Mouse (Mus musculus) adrenal gland, postnatal 25 days (tissue): ENCODE results near the gene Tmub1. TPM values are rescaled to one million over a fixed set of nuclear protein-coding genes. Genes with fewer than 3 reads are reported as not detected.

Source experiments
- DNase-seq: peaks from one replicate; pipeline ENCODE4 v3.0.0; 2021; ENCODE audit warnings: mixed read lengths
- long read RNA-seq: library from polyadenylated mRNA; stranded (forward); transcript quantifications from one replicate; pipeline ENCODE4 v2.0.0, GENCODE M21; 2021
- total RNA-seq: library from RNA; stranded (reverse); gene quantifications from 2 replicates; pipeline ENCODE4 v1.2.3, GENCODE M21; 2021

Gene Tmub1
- total RNA-seq, result 12.5 and 16.8 TPM in 2 replicates
- long read RNA-seq, transcript Tmub1-201 (3 exons, 1,333 nt), result major isoform, 8 of 10 reads
- long read RNA-seq, partial matches to known transcripts, result 1 of 10 reads
- long read RNA-seq, other reads (novel, unspliced or antisense), result 1 of 10 reads

DNA sequence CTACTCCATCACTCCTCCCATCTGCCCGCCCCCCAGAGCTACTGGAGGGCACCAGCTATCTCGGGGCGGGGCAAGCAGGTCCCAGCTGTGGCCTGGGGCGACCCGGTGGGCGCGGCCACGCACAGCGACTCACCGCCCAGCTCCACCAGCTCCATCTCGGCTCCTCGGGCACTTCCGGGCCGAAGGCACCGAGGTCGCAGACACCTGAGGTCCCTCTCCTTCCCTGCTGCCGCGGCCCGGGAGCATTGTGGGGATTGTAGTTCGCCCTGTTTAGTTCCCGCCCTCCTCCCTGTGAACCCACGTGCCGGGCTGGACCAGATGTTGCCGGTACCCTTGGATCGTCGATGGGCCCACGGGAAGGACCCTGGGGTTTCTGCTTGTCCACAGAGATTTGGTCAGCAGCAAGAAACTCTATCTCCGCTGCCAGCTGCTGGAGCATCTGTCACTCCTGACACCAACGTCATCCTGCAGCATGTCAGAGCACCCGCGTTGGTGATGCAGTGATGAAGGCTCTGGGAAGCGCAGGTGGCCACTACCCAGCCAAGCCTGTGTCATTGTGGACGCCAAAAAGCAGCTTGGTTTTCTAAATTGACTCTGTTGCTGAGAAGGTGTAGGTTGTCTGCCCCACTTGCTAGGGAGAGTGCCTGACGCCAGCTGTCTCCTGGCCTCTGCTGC lies at the start of gene Tmub1:
TSS of gene Tmub1 (minus strand) at position 231 of the 675 bp plus-strand sequence.
- DNase-seq, result peak; percentile 78

DNA sequence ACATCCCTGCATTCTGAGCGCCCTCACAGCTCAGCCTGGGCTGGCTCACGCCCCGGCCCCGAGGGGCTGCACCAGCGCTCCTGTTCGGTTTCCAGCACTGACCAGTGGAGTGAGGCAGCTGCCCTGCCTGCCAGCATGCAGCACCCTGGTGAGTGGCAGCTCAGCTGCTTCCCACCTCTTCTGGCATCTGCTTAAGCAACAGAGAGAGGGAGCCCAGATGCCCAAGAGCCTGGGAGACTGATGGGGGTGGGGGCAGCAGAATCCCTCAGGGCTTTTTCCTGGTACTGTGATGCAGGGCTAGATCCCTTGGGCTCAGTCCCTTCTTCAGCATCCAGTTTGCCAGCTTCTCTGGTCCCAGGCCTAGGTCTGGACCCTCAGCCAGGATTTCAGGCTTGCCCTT lies 49.1 kb upstream of the Tmub1 start:
- DNase-seq, result no peak

DNA sequence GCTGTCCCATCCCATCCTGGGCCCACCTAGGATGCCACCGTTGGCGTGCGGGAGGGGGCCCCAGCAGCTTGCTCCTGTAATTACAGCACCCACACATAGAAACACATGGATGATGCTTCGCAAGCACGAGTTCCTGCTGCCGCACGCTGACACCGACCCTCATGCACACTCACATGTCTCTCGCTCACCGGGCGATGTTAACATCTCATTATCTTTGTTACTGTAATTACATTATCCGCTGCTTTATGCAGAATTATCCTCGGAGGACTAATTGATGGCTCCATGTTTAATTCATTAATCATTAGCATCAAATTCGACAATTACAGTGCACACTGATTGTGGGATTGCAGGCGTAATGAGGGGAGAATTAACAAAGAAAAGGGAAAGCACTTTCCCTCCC lies 47.4 kb upstream of the Tmub1 start:
- DNase-seq, result no peak

DNA sequence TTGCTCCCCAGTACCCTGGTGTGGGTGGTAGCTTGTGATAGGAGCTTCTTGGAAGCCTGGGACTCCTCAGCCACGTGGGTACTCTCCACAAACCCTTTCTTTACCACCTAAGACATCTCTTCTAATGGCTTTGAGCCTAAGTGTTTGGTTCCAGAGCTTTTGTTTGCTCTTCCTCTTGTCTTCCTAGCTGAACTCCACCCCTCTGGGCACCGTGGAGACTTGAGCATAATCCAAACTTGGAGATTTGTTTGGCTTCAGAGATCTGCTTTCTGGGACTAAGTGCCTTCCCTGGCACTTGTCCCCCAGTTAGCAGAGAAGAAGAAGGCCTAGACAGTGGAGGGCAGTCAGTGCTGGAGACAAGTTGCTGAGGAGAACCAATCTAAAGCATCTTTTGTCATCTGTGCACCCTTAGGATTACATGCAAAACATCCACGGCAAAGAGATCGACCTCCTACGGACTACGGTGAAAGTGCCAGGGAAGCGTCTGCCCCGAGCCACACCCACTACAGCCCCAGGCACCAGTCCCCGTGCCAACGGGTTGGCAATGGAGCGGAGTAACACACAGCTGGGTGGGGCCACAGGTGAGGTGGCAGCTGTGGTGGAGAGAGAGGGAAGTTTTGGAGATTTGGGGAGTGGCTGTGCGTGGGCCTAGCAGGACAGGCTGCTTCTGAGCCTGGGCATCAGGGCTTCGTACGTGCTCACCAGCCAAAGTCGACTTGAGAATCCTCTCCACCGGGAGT lies 45.1 kb upstream of the Tmub1 start:
- DNase-seq, result no peak

DNA sequence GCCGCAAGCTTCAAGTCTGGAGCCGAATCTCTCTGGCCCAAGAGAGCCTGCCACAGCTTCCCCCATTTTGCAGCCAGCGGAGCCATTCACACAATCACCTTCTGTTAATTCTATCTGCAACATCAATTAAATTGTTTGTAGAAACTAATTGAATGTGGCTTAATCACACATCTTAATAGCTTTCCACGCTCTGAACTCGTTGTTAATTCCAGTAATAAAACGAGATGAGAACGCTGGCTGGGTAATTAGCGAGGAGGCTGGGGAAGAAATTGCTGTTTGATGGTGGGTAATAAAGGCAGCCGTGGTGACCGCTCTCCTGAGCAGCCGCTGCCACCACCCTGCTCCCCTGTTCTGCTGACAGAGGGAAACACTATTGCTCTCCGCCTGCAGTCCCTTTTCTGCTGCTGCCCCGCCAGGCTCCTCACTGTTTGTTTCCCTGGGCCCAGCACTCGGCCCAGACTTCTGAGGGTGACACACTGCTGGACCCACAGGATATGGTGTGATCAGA lies 42.8 kb upstream of the Tmub1 start:
- no peak for DNase-seq

DNA sequence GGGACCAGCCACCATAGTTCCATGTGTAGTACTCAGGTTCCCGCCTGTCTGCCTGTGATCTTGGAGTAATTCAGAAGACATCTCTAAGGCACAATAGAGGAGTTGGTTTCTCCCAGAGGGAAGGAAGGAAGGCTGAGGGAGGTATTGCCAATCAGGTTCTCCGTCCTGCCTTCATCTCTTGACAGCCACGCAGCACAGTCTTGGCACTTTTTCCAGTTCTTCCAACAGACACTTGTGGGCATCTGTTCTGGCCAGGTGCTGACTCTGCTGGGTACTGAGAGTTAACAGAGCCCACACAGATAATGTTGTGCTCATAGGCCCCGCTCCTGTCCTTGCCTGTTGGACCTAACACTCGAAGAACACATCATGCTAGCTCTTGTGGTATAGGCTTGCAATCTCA lies 39.1 kb upstream of the Tmub1 start:
- no peak for DNase-seq

DNA sequence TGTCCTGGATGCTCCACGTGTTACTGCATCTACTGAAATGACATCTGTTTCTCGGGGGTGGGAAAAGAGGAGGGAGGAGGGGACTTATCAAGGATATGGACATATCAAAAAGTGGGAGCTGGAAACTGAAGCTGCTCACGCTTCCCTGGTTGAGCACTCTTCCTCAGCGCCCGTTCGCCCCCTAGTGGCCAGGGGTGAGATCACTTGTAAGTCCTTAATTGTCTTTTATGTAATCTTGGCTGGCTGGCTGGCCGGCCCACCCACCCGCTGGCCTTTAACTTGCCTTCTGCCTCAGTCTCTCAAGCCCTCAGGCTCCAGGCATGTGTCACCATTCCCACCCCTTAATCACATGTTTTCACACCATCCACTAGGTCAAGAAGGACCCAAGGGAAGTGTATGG lies 38.4 kb upstream of the Tmub1 start:
- peak; percentile 89 for DNase-seq

DNA sequence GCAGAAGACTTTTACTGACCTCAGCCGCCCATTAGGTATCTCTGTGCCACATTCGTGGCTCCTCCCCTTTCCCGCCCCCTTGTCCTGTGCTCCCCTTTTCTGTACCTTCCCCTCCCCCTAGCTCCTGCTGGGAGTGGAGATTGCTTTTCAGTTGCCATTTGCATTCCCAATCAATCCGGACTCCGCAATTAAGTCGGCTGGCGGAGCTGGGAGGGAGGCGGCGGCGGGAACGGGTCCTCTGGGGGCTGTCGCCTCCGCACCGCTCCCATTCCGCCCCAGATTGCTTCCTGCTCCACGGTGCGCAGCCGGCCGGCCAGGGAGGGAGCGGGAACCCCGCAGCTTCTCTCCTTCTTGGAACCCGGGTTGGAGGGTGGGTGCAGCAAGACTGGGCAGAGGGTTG lies 37.3 kb upstream of the Tmub1 start:
- DNase-seq, result no peak

DNA sequence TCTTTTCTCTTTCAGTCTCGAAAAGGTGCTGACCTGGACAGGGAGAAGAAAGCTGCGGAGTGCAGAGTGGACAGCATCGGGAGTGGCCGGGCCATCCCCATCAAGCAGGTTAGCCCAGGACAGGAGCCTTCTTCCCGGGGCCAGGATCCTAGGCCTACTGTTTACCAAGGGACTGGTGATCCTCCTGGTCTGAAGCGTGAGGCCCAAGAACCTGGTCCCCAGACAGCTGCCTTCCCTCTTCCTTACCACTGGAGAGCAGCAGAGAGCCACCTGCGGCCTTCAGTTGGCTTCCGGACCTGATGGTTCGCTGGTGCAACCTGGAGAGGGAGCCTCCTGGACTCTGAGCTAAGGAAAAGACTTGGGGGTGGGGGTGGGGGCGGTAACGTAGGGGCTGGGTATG lies 35.7 kb upstream of the Tmub1 start:
- DNase-seq, result peak; percentile 54

DNA sequence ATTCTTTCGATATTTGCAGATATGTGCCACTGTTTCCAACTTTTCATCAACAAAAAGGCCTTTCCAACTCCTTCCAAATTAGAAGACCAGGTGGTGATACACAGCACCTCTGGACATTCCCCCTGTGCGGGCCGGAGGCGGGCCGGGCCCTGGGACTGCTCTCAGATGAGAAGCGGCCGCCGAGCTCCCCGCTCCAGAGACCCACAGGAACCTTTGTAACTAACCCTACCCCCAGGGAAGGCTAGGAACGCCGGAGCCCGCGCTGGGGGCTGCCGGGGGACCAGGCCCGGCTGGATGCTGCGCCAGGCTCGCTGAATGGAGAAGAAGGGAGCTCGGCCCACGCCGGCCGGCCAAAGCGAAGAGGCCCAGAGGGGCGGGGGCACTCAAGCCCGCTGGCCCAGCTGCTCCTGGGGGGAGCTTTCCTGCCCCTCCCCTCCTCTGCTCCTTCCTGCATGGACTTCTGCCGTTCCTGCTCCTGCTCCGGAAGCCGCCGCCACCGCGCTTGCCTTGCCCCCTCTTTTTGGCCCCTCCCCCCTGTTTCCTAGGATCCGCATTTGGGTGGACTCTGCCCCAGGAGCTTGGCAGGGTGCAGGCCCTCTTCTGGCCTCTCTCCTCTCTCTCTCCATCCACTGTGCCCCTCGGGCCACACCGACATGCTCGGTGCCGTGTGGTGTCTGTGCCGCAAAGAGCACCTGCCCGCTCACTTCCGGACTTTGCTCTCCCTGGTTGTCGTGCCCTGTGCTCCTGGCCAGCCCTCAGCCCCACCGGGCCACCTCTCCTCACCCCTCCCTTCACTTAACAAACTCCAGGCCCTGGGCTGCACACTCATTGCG lies 34.8 kb upstream of the Tmub1 start:
- no peak for DNase-seq

DNA sequence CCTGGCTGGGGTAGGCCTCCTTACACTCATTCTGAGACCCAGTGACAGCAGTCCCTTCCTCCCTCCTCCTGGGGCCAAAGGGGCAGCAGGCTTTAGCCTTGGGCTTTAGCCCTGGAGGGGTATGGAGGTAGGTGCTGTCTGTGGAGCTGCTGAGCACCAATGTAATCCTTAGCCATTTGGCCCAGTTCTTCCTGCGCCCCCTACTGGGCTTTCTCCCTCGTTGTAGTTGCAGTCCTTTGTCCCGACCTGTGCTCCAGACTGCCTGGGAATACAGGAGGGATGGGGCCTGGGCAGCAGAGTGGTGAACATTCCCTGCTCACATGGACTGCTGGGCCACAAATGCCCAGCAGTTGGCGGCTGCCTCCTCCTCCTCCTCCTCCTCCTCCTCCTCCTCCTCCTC lies 34.0 kb upstream of the Tmub1 start:
- peak; percentile 68 for DNase-seq

DNA sequence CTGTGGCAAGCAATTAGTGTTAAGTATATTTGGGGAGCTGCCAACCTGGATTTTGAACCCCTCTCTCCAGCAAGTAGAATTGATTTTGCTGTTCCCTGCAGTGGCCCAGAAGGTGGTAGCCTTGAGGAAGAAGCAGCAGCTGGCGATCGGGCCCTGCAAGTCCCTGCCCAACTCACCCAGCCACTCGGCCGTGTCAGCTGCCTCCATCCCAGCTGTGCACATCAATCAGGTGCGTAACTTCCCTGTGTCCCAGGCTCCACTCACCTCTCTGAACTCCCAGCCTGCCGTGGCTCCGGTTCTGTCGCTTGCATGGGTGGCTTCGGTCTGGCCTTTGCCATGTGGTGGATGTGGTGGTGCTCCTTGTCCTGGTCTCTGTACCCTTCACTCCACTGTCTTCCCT lies 30.3 kb upstream of the Tmub1 start:
- DNase-seq, result no peak

DNA sequence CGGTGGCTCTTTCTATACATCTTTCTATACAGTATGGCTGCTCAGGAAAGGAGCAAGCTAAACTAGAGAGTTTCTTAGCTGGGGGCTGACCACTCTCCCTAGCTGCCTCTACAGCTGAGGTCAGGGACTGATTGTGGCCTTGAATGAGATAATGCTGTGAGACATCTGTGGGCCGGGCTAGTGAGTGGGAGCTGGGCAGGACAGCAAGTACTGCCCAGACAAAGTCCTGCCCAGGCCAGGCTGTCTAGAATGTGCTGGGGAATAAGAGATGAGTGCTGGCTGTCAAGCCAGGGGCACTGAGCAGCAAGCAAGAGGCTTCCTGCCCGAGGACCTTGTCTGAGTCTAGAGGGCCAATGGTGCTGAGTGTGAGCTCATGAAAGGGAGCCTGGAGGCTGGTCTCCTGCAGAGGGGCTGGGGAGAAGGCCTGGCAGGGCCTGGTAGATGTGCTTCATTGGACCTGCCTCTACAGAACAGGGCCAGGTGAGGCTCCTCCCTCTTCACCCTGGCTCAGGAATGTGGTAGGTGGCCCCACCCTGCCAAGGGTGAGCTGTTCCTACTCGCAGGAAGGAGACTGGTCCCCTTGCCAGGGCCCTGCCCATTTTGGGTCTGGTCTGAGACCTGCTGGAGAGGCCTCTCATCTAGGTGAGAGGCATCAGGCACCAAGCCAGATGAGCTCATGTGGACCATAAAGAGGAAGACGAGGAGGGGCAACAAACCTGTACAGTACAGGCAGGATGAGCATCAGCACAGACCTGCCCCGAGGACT lies 28.0 kb upstream of the Tmub1 start:
- DNase-seq, result peak; percentile 64

DNA sequence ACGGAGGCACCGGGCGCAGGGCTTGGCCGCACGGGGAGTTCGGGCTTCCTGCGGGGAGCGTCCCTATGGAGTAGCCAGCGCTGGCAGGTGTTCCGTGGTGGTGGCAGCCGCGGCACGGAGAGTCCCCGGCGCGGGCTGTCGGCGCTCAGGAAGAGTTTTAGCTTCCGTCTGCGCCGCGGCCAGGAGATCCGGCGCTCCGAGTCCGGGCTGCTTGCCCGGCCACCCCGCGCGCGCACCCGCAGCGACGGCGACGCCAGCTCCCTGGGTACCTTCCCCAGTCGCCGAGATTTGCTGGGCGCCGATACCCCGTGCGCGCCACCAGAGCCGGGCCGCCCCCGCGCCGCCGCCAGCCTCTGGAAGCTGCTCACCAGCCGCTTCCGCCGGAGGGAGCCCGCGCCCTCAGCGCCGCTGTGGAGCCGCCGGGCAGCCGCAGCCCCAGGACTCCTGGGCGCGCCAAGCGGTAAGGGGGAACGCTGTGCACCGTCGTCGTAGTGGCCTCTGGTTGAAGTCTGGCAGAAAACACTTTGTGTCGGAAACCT lies 27.1 kb upstream of the Tmub1 start:
- DNase-seq, result peak; percentile 74

DNA sequence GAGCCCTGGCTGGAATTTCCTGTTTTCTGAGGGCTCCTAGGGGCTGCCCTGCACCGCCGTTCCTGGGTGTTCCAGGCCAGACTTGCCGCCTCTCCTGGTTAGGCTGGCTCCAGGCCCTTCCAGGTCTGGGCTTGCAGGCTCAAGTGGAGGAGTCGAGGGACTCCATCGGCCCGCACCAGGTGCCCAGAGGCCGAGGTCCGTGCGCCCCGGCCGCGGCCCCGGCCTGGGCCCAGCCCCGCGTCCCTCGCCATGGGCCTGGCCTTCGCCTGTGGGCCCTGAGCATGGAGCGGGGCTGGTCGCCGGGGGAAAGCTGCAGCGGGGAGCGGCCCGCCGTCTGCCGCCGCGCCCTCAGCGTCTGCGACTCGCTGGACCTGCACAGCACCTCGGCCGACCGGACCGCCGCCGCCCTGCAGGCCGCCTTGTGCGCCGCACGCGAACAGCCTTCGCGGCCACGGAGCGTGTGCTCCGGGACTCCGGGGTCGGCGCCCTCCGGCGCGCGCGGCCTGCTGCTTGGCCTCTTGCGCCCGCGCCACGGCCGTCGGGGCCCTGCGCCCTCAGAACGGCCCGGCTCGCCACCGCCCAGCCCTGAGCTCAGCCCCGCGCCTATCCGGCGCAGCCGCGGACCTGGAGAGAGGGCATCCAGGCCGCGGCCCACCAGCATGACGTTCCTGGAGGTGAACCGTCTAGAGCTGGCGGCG lies 26.5 kb upstream of the Tmub1 start:
- DNase-seq, result peak; percentile 41

DNA sequence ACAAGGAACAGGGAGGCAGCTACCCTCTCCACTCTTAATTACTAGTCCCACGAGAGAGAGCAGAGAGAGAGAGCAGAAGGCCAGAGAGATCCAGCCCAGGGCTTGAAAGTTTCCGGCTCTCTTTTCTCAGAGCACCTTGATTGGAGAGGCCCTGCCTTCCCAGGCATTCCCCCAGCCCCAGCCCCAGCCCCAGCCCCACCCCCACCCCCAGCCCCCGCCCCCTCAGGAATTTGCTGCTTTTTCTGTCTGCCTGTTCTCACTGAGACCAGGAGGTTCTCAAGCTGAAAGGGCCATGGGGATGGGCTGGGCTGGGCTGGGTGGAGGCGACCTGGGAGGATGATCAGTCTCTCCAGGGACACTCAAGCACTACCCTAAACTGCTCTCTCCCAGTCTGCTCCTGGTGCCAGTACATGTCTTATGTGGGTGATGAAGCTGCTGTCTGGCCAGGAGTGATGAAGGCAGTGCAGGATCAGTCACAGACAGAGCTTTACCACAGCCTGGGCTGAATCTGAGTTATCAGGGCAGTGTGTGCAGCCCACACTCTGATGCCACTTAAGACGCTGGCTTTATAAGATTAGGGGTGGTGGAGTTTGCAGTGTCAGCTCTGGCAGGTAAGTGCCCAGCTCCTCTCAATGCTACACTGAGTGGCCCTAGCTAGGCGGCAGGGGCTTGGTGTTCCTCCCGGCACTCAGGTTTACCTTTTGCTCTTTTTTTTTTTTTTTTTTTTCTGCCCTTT lies 25.4 kb upstream of the Tmub1 start:
- DNase-seq, result no peak

DNA sequence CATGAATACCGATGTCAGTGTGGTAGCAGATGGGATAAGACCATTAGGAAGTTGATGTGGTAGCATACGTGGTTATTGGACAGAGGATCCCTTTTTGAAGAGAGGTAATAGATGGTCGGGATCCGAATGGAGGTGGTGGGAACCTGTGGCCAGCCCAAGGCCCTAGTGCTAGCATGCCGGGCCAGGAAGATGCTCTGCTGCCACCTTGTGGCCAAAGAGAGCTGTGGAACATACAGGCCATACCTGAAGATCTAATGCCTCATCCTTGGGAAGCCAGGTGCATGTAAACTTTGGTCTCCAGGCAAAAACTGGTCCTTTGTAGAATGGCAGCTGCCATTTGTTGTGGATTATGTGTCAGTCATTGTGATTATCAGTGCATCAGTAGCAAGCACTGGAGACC lies 22.9 kb upstream of the Tmub1 start:
- DNase-seq, result peak; percentile 81

DNA sequence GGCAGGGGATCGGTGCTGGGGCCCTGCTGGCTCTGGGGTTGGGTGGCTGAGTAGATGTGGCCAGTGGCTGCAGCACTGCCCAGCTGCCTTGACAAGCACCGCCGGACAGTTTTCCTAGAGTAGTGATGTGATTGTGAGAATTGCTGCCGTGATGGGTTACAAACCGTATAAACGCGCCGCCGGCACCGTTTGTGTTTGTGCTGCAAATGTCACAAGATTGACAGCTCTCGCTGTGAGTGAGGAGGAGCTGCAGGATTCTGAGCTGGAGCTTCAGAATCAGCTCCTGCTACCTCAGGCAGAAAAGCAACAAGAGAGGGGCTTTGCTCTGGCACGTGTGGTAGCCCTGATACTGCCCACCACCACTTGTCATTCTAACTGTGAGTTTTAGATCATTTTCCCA lies 19.1 kb upstream of the Tmub1 start:
- DNase-seq, result no peak

DNA sequence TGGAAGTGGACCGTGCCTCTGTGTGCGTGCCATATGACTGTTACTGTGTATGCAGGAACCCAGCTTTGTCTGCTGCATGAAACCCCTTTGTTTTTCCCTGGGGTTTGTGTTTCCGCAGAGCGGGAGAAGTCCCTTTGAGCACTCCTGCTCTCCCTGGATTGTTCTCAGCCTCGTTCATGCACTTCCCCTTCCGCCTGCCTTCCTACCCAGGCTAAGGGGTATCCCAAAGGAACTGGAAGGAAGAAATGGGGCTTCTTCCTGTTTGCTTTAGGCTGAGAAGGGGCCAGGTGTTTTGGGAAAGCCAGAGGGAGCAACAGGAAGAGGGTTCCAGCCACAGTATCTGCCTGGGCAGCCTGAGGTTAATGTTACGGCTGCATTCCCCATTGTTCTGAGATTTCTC lies 8.0 kb upstream of the Tmub1 start:
- no peak for DNase-seq

DNA sequence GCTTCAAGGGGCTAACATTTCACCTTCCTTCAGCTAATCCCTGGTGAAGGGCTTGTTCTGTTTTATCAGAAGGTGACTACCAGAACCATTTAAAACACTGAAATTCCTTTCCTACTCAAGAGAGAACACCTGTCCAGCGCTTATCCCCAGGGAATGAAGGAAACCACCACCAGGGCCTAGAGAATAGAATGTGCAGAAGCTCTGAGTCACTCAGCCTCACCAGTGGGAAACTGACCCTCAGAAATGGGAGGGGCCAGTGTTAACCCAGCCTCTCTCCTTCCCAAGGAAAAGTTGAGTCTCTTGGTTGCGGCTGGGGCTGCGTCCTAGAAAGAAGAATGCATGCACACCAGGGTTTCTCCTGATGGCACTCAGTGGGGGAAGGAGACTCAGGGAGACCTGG lies 7.4 kb upstream of the Tmub1 start:
- DNase-seq, result no peak
